Mouse (Mus musculus): ENCODE results near the gene 1700014D04Rik. TPM values are rescaled to one million over a fixed set of nuclear protein-coding genes. Genes with fewer than 3 reads are reported as not detected.
A peak's percentile ranks its signal among the peaks of the same experiment; 100 is the strongest.
"Not testable (repeated sequence)": the region's sequence is repeated elsewhere in the genome, so short reads cannot be mapped to it uniquely, and the experiment has no call there.

1700014D04Rik gene
- polyA plus RNA-seq, 1 experiment from 2014 or later = 0.09 TPM

DNA sequence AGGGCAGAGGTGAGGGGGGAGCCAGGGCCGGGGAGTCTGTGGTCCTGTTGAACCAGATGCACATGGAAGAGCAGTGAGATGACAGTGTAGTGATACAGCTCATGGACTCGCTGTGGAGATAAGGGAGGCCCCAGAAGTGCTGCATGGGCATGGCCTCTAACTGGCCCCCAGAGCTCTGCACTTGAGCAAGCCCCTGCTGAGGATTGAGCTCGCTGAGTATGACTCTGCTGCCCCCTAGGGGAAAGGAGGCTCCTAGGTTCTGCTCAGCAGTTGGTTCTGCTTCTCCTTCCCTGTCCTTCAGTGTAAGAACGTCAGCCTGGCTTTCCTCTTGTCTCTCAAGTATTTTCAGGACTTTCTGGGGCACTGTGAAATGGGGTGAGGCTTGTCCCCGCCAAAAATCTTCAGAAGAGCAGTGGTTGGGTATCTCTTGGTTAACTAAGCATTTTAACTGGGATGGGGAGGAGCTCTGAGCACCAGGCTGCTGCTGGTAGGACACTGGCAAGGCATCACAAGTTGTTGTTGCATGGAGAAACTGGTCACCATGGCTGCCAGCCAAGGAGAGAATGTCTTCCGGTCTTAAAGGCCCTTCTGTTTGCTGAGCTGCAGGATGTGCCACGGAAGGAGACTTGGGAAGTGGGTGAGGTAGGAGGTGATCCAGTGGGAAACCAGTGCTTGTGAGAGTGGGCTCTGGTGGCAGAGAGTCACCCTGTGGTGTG lies 18.0 kb downstream of the 1700014D04Rik start:
- Histone ChIP-seq H3K36me3 (ENCODE audit: control insufficient read depth, insufficient read depth, low read length) (no peaks in the 10 kb centered on the region), H3K9ac (ENCODE audit: low read length) (no peak overlapping the region), H3K4me3 (ENCODE audit: low read depth, low read length) (no peak overlapping the region), H3K4me1 (ENCODE audit: control insufficient read depth, insufficient read depth, low read length) (no peaks in the 10 kb centered on the region), H3K4me2 (ENCODE audit: low read depth) (no peak overlapping the region), H3K9me3 (ENCODE audit: control insufficient read depth, low read length) (no peaks in the 10 kb centered on the region), H3K27ac (ENCODE audit: low read depth, low read length) (no peak overlapping the region), H3K27me3 (ENCODE audit: control insufficient read depth, insufficient read depth, low read length) (no peaks in the 10 kb centered on the region)
- 31% methylated on average over 7 of the region's 7 CpGs for WGBS
- DNase-seq (ENCODE audit: low spot score) (peak; percentile 86), ATAC-seq (ENCODE audit: insufficient read depth, low FRiP score, low TSS enrichment) (peak; percentile 81)

DNA sequence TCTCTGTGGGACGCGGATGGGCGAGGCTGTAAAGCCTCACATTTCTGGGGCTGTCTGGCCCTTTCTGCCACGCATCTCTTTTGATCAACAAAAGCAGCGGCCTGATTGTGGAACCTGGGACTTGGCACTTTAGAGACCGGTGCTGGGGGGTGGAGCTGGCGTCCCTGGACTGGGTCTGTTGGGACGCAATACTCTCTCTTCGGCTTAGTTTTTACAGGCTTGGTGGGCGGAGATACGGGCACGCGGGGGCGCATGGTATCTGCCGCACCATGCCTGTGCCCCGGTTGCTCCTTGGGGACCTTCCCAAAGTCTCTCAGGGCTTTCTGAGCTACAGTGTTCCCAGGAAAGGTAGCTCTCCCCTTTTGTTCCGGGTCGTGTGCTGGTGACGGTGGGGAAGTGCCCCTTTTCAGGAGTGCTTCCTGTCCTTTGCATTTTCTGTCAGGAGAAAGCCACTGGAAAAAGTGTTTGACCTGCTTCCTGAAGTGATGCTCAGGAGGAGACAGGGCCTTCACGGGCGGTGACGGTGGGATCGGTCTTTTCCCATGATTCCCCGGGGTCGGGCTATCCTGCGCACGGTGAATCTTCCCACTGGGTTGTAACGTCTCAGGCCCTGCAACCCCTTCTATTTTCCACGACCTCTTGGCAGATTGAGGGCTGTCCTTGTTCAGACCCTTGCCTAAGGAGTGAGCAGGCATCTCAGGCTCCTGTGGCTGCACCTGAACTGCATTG lies 20.2 kb downstream of the 1700014D04Rik start:
- Histone ChIP-seq H3K4me1 (ENCODE audit: control insufficient read depth, insufficient read depth, low read length) (no peaks in the 10 kb centered on the region), H3K27me3 (ENCODE audit: control insufficient read depth, insufficient read depth, low read length) (no peaks in the 10 kb centered on the region)
- no peak for ATAC-seq (ENCODE audit: insufficient read depth, low FRiP score, low TSS enrichment)

DNA sequence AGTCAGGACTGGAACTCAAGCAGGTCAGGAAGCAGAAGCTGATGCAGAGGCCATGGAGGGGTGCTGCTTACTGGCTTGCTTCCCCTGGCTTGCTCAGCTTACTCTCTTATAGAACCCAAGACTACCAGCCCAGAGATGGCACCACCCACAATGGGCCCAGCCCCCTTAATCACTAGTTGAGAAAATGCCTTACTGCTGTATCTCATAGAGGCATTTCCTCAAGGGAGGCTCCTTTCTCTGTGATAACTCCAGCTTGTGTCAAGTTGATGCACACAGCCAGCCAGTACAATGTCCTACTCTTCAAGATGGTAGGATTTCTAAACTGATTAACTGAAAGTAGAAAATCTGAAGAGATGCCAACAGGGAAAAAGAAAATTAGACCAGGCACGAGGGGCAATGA lies 24.5 kb downstream of the 1700014D04Rik start:
- not testable (repeated sequence) for H3K4me2 ChIP-seq (ENCODE audit: low read depth); H3K4me3 ChIP-seq (ENCODE audit: low read depth, low read length); H3K27me3 ChIP-seq (ENCODE audit: control insufficient read depth, insufficient read depth, low read length); H3K36me3 ChIP-seq (ENCODE audit: control insufficient read depth, insufficient read depth, low read length); H3K4me1 ChIP-seq (ENCODE audit: control insufficient read depth, insufficient read depth, low read length); DNase-seq (ENCODE audit: low spot score); H3K27ac ChIP-seq (ENCODE audit: low read depth, low read length); ATAC-seq (ENCODE audit: insufficient read depth, low FRiP score, low TSS enrichment); H3K9me3 ChIP-seq (ENCODE audit: control insufficient read depth, low read length); H3K9ac ChIP-seq (ENCODE audit: low read length)
- WGBS = 85% methylated on average over 1 of the region's 1 CpGs

More for the DNA sequence above, 20.2 kb downstream of the 1700014D04Rik start:
- Histone ChIP-seq H3K9me3 (ENCODE audit: control insufficient read depth, low read length) (no peaks in the 10 kb centered on the region), H3K9ac (ENCODE audit: low read length) (peak overlapping the region; percentile 0), H3K4me3 (ENCODE audit: low read depth, low read length) (0 out of 2 replicates have a peak overlapping the region, but pooled peaks have one; percentile 8), H3K4me2 (ENCODE audit: low read depth) (peak overlapping the region; percentile 28), H3K27ac (ENCODE audit: low read depth, low read length) (no peak overlapping the region), H3K36me3 (ENCODE audit: control insufficient read depth, insufficient read depth, low read length) (no peaks in the 10 kb centered on the region)
- 35% methylated on average over 29 of the region's 29 CpGs for WGBS
- no peak for DNase-seq (ENCODE audit: low spot score)

DNA sequence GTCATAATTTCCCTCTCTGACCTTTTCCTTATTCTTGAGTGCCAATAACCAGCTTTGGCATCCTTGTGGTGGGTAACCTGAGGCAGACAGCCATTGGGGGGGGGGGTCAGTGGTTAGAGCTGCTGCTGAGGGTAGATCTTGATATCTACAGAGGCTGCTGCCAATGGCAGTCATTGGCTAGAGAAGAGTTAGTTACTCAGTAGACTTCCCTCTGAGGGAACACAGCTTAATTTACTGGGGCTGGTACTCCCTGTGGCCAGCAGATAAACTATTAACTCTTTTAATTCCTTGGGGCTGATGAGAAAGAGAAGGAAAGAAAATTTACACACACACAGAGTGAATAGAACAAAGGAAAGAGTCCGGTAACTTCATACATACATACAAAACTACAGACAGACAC lies 27.1 kb downstream of the 1700014D04Rik start:
- H3K36me3 ChIP-seq (ENCODE audit: control insufficient read depth, insufficient read depth, low read length) = no peaks in the 10 kb centered on the region
- H3K27me3 ChIP-seq (ENCODE audit: control insufficient read depth, insufficient read depth, low read length) = no peaks in the 10 kb centered on the region
- H3K9me3 ChIP-seq (ENCODE audit: control insufficient read depth, low read length) = no peaks in the 10 kb centered on the region
- H3K9ac ChIP-seq (ENCODE audit: low read length) = no peak overlapping the region
- no peak overlapping the region for H3K4me2 ChIP-seq (ENCODE audit: low read depth)
- DNase-seq (ENCODE audit: low spot score) (no peak), ATAC-seq (ENCODE audit: insufficient read depth, low FRiP score, low TSS enrichment) (no peak)
- no peak overlapping the region for H3K4me3 ChIP-seq (ENCODE audit: low read depth, low read length)
- no peak overlapping the region for H3K27ac ChIP-seq (ENCODE audit: low read depth, low read length)
- WGBS = 90% methylated on average over 1 of the region's 1 CpGs
- no peaks in the 10 kb centered on the region for H3K4me1 ChIP-seq (ENCODE audit: control insufficient read depth, insufficient read depth, low read length)

DNA sequence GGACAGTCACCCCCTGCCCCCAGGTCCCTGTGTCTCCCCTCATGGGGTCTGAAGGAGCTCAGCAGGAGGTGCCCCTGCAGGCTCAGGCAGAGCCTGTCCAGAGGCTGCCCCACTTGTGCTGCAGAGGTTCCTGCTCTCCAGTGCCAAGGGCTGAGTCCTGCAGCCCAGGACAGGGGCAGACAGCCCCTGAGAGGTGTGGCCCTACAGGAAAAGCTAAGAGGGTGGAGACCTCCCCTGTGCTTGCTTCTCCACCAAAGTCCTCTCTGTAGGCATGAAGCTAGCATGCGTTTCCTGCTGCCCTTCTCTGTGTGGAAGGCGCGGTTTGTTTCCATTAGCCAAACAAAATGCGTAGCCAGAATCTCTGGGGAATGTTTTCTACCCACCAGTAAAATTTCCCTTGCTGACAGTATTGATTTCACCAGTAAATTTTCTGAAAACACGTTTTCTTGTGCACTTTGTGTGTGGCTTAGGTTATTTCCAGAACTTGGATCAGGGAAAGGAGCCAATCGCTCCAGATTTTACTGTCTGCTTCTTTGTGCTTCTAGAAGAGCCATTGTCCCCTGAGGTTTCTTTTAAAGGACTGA lies 27.6 kb downstream of the 1700014D04Rik start:
- not testable (repeated sequence) for H3K4me3 ChIP-seq (ENCODE audit: low read depth, low read length); H3K27me3 ChIP-seq (ENCODE audit: control insufficient read depth, insufficient read depth, low read length); H3K4me1 ChIP-seq (ENCODE audit: control insufficient read depth, insufficient read depth, low read length); H3K9ac ChIP-seq (ENCODE audit: low read length); H3K36me3 ChIP-seq (ENCODE audit: control insufficient read depth, insufficient read depth, low read length); H3K27ac ChIP-seq (ENCODE audit: low read depth, low read length); H3K9me3 ChIP-seq (ENCODE audit: control insufficient read depth, low read length); DNase-seq (ENCODE audit: low spot score); H3K4me2 ChIP-seq (ENCODE audit: low read depth); ATAC-seq (ENCODE audit: insufficient read depth, low FRiP score, low TSS enrichment)
- WGBS = 36% methylated on average over 6 of the region's 6 CpGs

DNA sequence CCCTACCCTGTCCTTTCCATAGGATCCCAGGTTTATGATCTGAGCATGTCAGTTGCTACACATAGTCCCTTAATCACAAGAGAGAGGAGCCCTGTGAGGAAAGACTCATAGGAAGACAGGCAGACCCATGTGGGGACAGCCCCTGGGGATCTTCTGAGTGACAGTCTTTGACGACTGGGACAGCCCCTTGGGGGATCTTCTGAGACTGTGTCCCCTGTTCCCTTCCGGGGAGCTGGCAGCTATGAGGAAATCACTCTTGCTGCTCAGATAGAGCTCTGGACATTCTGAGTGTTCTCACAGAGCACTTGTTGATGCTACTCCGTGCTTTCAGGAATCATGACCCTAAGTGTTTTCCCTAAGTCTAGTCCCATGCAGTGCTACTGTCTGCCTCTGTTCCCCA lies 32.8 kb downstream of the 1700014D04Rik start:
- H3K27me3 ChIP-seq (ENCODE audit: control insufficient read depth, insufficient read depth, low read length) = no peaks in the 10 kb centered on the region
- WGBS = 50% methylated on average over 3 of the region's 3 CpGs
- no peaks in the 10 kb centered on the region for H3K9me3 ChIP-seq (ENCODE audit: control insufficient read depth, low read length)
- no peaks in the 10 kb centered on the region for H3K36me3 ChIP-seq (ENCODE audit: control insufficient read depth, insufficient read depth, low read length)
- H3K27ac ChIP-seq (ENCODE audit: low read depth, low read length) = no peak overlapping the region
- no peak for ATAC-seq (ENCODE audit: insufficient read depth, low FRiP score, low TSS enrichment)
- H3K9ac ChIP-seq (ENCODE audit: low read length) = no peak overlapping the region
- H3K4me2 ChIP-seq (ENCODE audit: low read depth) = no peak overlapping the region
- DNase-seq (ENCODE audit: low spot score) = no peak
- no peak overlapping the region for H3K4me3 ChIP-seq (ENCODE audit: low read depth, low read length)
- no peaks in the 10 kb centered on the region for H3K4me1 ChIP-seq (ENCODE audit: control insufficient read depth, insufficient read depth, low read length)

DNA sequence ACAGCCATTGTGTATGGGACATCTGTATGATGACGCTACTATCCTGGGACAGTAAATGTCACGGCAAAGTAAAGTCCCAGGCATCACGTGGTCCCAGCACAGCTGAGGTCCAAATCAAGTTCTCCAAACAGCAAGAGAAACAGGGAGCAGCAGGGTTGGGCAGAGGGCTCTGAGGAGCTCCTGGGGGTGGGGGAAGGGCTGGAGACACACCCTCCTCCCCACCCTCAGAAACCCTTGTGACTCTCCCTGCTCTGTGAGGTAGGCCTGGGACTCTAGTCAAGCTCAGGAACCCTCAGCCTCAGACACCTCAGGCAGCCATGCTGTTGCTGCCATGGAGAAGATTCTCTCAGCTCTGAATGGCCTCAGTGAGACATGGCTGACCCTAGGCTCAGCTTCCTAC lies 34.6 kb downstream of the 1700014D04Rik start, which contains the start of gene Spata31d1b:
Spata31d1b (plus strand) TSS at position 301 of the 400 bp plus-strand sequence.
- H3K36me3 ChIP-seq (ENCODE audit: control insufficient read depth, insufficient read depth, low read length); H3K9ac ChIP-seq (ENCODE audit: low read length); H3K27me3 ChIP-seq (ENCODE audit: control insufficient read depth, insufficient read depth, low read length); H3K4me1 ChIP-seq (ENCODE audit: control insufficient read depth, insufficient read depth, low read length); DNase-seq (ENCODE audit: low spot score); H3K4me2 ChIP-seq (ENCODE audit: low read depth); H3K4me3 ChIP-seq (ENCODE audit: low read depth, low read length); H3K27ac ChIP-seq (ENCODE audit: low read depth, low read length); ATAC-seq (ENCODE audit: insufficient read depth, low FRiP score, low TSS enrichment); H3K9me3 ChIP-seq (ENCODE audit: control insufficient read depth, low read length): not testable (repeated sequence)
- WGBS = 67% methylated on average over 3 of the region's 3 CpGs

DNA sequence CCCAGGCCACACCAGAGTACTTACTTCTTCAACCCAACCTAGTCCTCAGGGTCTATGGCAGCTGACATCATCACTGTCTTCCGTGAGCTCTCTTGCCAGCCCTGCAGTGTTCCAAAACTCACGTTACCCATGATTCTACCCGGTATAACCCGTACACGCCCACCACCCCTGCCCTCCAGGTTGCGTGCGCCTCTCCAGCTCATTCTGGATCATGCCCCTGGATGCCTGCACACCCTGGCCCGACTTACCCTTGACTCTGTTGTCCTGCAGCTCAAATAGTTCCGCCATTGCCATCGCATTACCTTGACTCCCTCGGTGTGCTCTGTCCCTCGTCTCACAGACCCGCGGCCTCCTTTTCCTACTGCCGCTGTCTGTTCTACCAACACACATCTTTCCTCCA lies 36.3 kb downstream of the 1700014D04Rik start, which contains the start of gene Spata31d1a:
Spata31d1a (minus strand) TSS at position 101 of the 400 bp plus-strand sequence.
- Histone ChIP-seq H3K27me3 (ENCODE audit: control insufficient read depth, insufficient read depth, low read length) (no peaks in the 10 kb centered on the region), H3K27ac (ENCODE audit: low read depth, low read length) (no peak within 1 kb of the TSS), H3K9ac (ENCODE audit: low read length) (no peak within 1 kb of the TSS), H3K4me1 (ENCODE audit: control insufficient read depth, insufficient read depth, low read length) (no peaks in the 10 kb centered on the region), H3K4me3 (ENCODE audit: low read depth, low read length) (no peak within 1 kb of the TSS), H3K4me2 (ENCODE audit: low read depth) (no peak within 1 kb of the TSS), H3K9me3 (ENCODE audit: control insufficient read depth, low read length) (no peaks in the 10 kb centered on the region), H3K36me3 (ENCODE audit: control insufficient read depth, insufficient read depth, low read length) (no peaks in the 10 kb centered on the region)
- ATAC-seq (ENCODE audit: insufficient read depth, low FRiP score, low TSS enrichment) (no peak), DNase-seq (ENCODE audit: low spot score) (no peak)
- 91% methylated on average over 15 of the region's 15 CpGs for WGBS

Data from neural tube, embryonic 11.5 days (tissue).